Mouse (Mus musculus): ENCODE results near the gene Esrrg. TPM values are rescaled to one million over a fixed set of nuclear protein-coding genes. Genes with fewer than 3 reads are reported as not detected.

Esrrg gene
- polyA plus RNA-seq, 1 experiment from 2014 or later, result 10.7 TPM

GRCm38 (mm10) chr1:187819406-187819805 lies 210.8 kb downstream of the Esrrg start:
- Histone ChIP-seq H3K9ac (ENCODE audit: low read length) (no peak overlapping the region), H3K4me3 (replicated peaks; ENCODE audit: low read length) (no peak overlapping the region), H3K9me3 (replicated peaks; ENCODE audit: control insufficient read depth, low read length) (no peaks in the 10 kb centered on the region), H3K27me3 (ENCODE audit: control insufficient read depth, insufficient read depth, low read length) (no peaks in the 10 kb centered on the region), H3K36me3 (ENCODE audit: control insufficient read depth, insufficient read depth, low read length) (no peaks in the 10 kb centered on the region), H3K4me2 (ENCODE audit: low read depth, low read length) (no peak overlapping the region), H3K27ac (ENCODE audit: low read length) (no peak overlapping the region), H3K4me1 (ENCODE audit: control insufficient read depth, insufficient read depth, low read length) (no peaks in the 10 kb centered on the region)
- no peak for ATAC-seq (ENCODE audit: insufficient read depth, low FRiP score)
- 87% methylated on average over 5 of the region's 5 CpGs for WGBS

GRCm38 (mm10) chr1:187821368-187821811 lies 212.8 kb downstream of the Esrrg start:
- Histone ChIP-seq H3K27me3 (ENCODE audit: control insufficient read depth, insufficient read depth, low read length) (no peaks in the 10 kb centered on the region), H3K27ac (ENCODE audit: low read length) (no peak overlapping the region), H3K9me3 (replicated peaks; ENCODE audit: control insufficient read depth, low read length) (no peaks in the 10 kb centered on the region), H3K4me3 (replicated peaks; ENCODE audit: low read length) (no peak overlapping the region), H3K4me1 (ENCODE audit: control insufficient read depth, insufficient read depth, low read length) (peaks cover 6% of the 10 kb centered on the region; the same call in 1 of the 2 replicates), H3K9ac (ENCODE audit: low read length) (no peak overlapping the region), H3K36me3 (ENCODE audit: control insufficient read depth, insufficient read depth, low read length) (no peaks in the 10 kb centered on the region), H3K4me2 (ENCODE audit: low read depth, low read length) (no peak overlapping the region)
- WGBS, result 54% methylated on average over 13 of the region's 13 CpGs
- no peak for ATAC-seq (ENCODE audit: insufficient read depth, low FRiP score)

- no peaks in the 10 kb centered on the region for H3K27me3 ChIP-seq (ENCODE audit: control insufficient read depth, insufficient read depth, low read length)
- no peak overlapping the region for H3K4me3 ChIP-seq (replicated peaks; ENCODE audit: low read length)
- no peak overlapping the region for H3K4me2 ChIP-seq (ENCODE audit: low read depth, low read length)
- WGBS, result 66% methylated on average over 5 of the region's 5 CpGs
- H3K27ac ChIP-seq (ENCODE audit: low read length), result no peak overlapping the region
- H3K36me3 ChIP-seq (ENCODE audit: control insufficient read depth, insufficient read depth, low read length), result no peaks in the 10 kb centered on the region
- no peak overlapping the region for H3K9ac ChIP-seq (ENCODE audit: low read length)
- ATAC-seq (ENCODE audit: insufficient read depth, low FRiP score), result no peak
- no peaks in the 10 kb centered on the region for H3K9me3 ChIP-seq (replicated peaks; ENCODE audit: control insufficient read depth, low read length)
- H3K4me1 ChIP-seq (ENCODE audit: control insufficient read depth, insufficient read depth, low read length), result peaks cover 6% of the 10 kb centered on the region; the same call in 1 of the 2 replicates
These were observed 214.8 kb downstream of the Esrrg start for GRCm38 (mm10) chr1:187823351-187823750.

GRCm38 (mm10) chr1:187825421-187826097 lies 217.0 kb downstream of the Esrrg start:
- WGBS, result 72% methylated on average over 9 of the region's 9 CpGs
- no peak overlapping the region for H3K27ac ChIP-seq (ENCODE audit: low read length)
- no peak overlapping the region for H3K4me3 ChIP-seq (replicated peaks; ENCODE audit: low read length)
- no peaks in the 10 kb centered on the region for H3K27me3 ChIP-seq (ENCODE audit: control insufficient read depth, insufficient read depth, low read length)
- H3K4me2 ChIP-seq (ENCODE audit: low read depth, low read length), result no peak overlapping the region
- ATAC-seq (ENCODE audit: insufficient read depth, low FRiP score), result no peak
- H3K9me3 ChIP-seq (replicated peaks; ENCODE audit: control insufficient read depth, low read length), result no peaks in the 10 kb centered on the region
- H3K9ac ChIP-seq (ENCODE audit: low read length), result no peak overlapping the region
- H3K4me1 ChIP-seq (ENCODE audit: control insufficient read depth, insufficient read depth, low read length), result peaks cover 6% of the 10 kb centered on the region; the same call in 1 of the 2 replicates
- H3K36me3 ChIP-seq (ENCODE audit: control insufficient read depth, insufficient read depth, low read length), result no peaks in the 10 kb centered on the region

GRCm38 (mm10) chr1:187826140-187826539 lies 217.5 kb downstream of the Esrrg start:
- no peak overlapping the region for H3K4me3 ChIP-seq (replicated peaks; ENCODE audit: low read length)
- WGBS, result 31% methylated on average over 1 of the region's 1 CpGs

GRCm38 (mm10) chr1:187826869-187827268 lies 218.3 kb downstream of the Esrrg start:
- Histone ChIP-seq H3K27ac (ENCODE audit: low read length) (no peak overlapping the region), H3K9ac (ENCODE audit: low read length) (no peak overlapping the region)
- no peak for ATAC-seq (ENCODE audit: insufficient read depth, low FRiP score)

More at GRCm38 (mm10) chr1:187826140-187826539, 217.5 kb downstream of the Esrrg start:
- no peak overlapping the region for H3K4me2 ChIP-seq (ENCODE audit: low read depth, low read length)
- H3K27ac ChIP-seq (ENCODE audit: low read length), result no peak overlapping the region
- ATAC-seq (ENCODE audit: insufficient read depth, low FRiP score), result no peak
- peaks cover 6% of the 10 kb centered on the region; the same call in 1 of the 2 replicates for H3K4me1 ChIP-seq (ENCODE audit: control insufficient read depth, insufficient read depth, low read length)
- no peaks in the 10 kb centered on the region for H3K36me3 ChIP-seq (ENCODE audit: control insufficient read depth, insufficient read depth, low read length)
- H3K9ac ChIP-seq (ENCODE audit: low read length), result no peak overlapping the region
- H3K27me3 ChIP-seq (ENCODE audit: control insufficient read depth, insufficient read depth, low read length), result no peaks in the 10 kb centered on the region
- no peaks in the 10 kb centered on the region for H3K9me3 ChIP-seq (replicated peaks; ENCODE audit: control insufficient read depth, low read length)

GRCm38 (mm10) chr1:187830937-187831336 lies 222.3 kb downstream of the Esrrg start:
- H3K36me3 ChIP-seq (ENCODE audit: control insufficient read depth, insufficient read depth, low read length), result no peaks in the 10 kb centered on the region
- no peaks in the 10 kb centered on the region for H3K9me3 ChIP-seq (replicated peaks; ENCODE audit: control insufficient read depth, low read length)
- no peaks in the 10 kb centered on the region for H3K27me3 ChIP-seq (ENCODE audit: control insufficient read depth, insufficient read depth, low read length)
- H3K4me1 ChIP-seq (ENCODE audit: control insufficient read depth, insufficient read depth, low read length), result peaks cover 3% of the 10 kb centered on the region; the same call in 1 of the 2 replicates
- H3K4me3 ChIP-seq (replicated peaks; ENCODE audit: low read length), result no peak overlapping the region
- H3K9ac ChIP-seq (ENCODE audit: low read length), result no peak overlapping the region
- no peak overlapping the region for H3K4me2 ChIP-seq (ENCODE audit: low read depth, low read length)
- no peak overlapping the region for H3K27ac ChIP-seq (ENCODE audit: low read length)
- WGBS, result 87% methylated on average over 7 of the region's 7 CpGs
- ATAC-seq (ENCODE audit: insufficient read depth, low FRiP score), result no peak

More at GRCm38 (mm10) chr1:187826869-187827268, 218.3 kb downstream of the Esrrg start:
- no peaks in the 10 kb centered on the region for H3K9me3 ChIP-seq (replicated peaks; ENCODE audit: control insufficient read depth, low read length)
- 74% methylated on average over 5 of the region's 5 CpGs for WGBS
- H3K4me2 ChIP-seq (ENCODE audit: low read depth, low read length), result no peak overlapping the region
- no peaks in the 10 kb centered on the region for H3K36me3 ChIP-seq (ENCODE audit: control insufficient read depth, insufficient read depth, low read length)
- H3K4me3 ChIP-seq (replicated peaks; ENCODE audit: low read length), result no peak overlapping the region
- no peaks in the 10 kb centered on the region for H3K27me3 ChIP-seq (ENCODE audit: control insufficient read depth, insufficient read depth, low read length)
- peaks cover 6% of the 10 kb centered on the region; the same call in 1 of the 2 replicates for H3K4me1 ChIP-seq (ENCODE audit: control insufficient read depth, insufficient read depth, low read length)

- no peaks in the 10 kb centered on the region for H3K4me1 ChIP-seq (ENCODE audit: control insufficient read depth, insufficient read depth, low read length)
- H3K4me3 ChIP-seq (replicated peaks; ENCODE audit: low read length), result no peak overlapping the region
- ATAC-seq (ENCODE audit: insufficient read depth, low FRiP score), result no peak
- no peaks in the 10 kb centered on the region for H3K27me3 ChIP-seq (ENCODE audit: control insufficient read depth, insufficient read depth, low read length)
- no peak overlapping the region for H3K27ac ChIP-seq (ENCODE audit: low read length)
- no peak overlapping the region for H3K4me2 ChIP-seq (ENCODE audit: low read depth, low read length)
- no peaks in the 10 kb centered on the region for H3K36me3 ChIP-seq (ENCODE audit: control insufficient read depth, insufficient read depth, low read length)
- H3K9me3 ChIP-seq (replicated peaks; ENCODE audit: control insufficient read depth, low read length), result no peaks in the 10 kb centered on the region
- WGBS, result 64% methylated on average over 3 of the region's 3 CpGs
- H3K9ac ChIP-seq (ENCODE audit: low read length), result no peak overlapping the region
These were observed 224.3 kb downstream of the Esrrg start for GRCm38 (mm10) chr1:187832851-187833250.

GRCm38 (mm10) chr1:187834576-187834975 lies 226.0 kb downstream of the Esrrg start:
- H3K4me1 ChIP-seq (ENCODE audit: control insufficient read depth, insufficient read depth, low read length), result no peaks in the 10 kb centered on the region
- no peak overlapping the region for H3K4me2 ChIP-seq (ENCODE audit: low read depth, low read length)
- no peak for ATAC-seq (ENCODE audit: insufficient read depth, low FRiP score)
- no peaks in the 10 kb centered on the region for H3K9me3 ChIP-seq (replicated peaks; ENCODE audit: control insufficient read depth, low read length)
- no peaks in the 10 kb centered on the region for H3K36me3 ChIP-seq (ENCODE audit: control insufficient read depth, insufficient read depth, low read length)
- H3K4me3 ChIP-seq (replicated peaks; ENCODE audit: low read length), result no peak overlapping the region
- no peak overlapping the region for H3K27ac ChIP-seq (ENCODE audit: low read length)
- no peaks in the 10 kb centered on the region for H3K27me3 ChIP-seq (ENCODE audit: control insufficient read depth, insufficient read depth, low read length)
- H3K9ac ChIP-seq (ENCODE audit: low read length), result no peak overlapping the region
- 92% methylated on average over 3 of the region's 3 CpGs for WGBS

Data from stomach, embryonic 16.5 days (tissue).